Mouse (Mus musculus) R1 (cell line): ENCODE measurements around the gene Gdf1.

ENCODE experiments used
- DNase-seq: peaks from one replicate; pipeline ENCODE4 v3.0.0-alpha.2; 2018; ENCODE audit warnings: low read depth, low spot score

Gene Gdf1

GRCm38 (mm10) chr8:70329124-70329834 lies at the start of gene Gdf1:
Gene Gdf1 (plus strand): TSS chr8:70329817.
- peak; percentile 85 for DNase-seq

GRCm38 (mm10) chr8:70281001-70281400 lies 48.6 kb upstream of the Gdf1 start:
- DNase-seq: no peak

- DNase-seq: peak; percentile 99
These were observed 46.9 kb upstream of the Gdf1 start, which contains the start of gene Homer3 for GRCm38 (mm10) chr8:70282603-70283135. Gene Homer3 (plus strand): TSS chr8:70282827.

- DNase-seq: peak; percentile 33
These were observed 46.2 kb upstream of the Gdf1 start for GRCm38 (mm10) chr8:70283136-70284077.

- DNase-seq: no peak
These were observed 45.2 kb upstream of the Gdf1 start for GRCm38 (mm10) chr8:70284421-70284820.

- DNase-seq: no peak
These were observed 44.3 kb upstream of the Gdf1 start for GRCm38 (mm10) chr8:70285304-70285703.

- peak; percentile 80 for DNase-seq
These were observed 42.9 kb upstream of the Gdf1 start for GRCm38 (mm10) chr8:70286737-70287136.

GRCm38 (mm10) chr8:70293988-70294405 lies 35.6 kb upstream of the Gdf1 start:
- DNase-seq: no peak

GRCm38 (mm10) chr8:70300881-70301280 lies 28.7 kb upstream of the Gdf1 start:
- no peak for DNase-seq

GRCm38 (mm10) chr8:70302358-70302890 lies 27.2 kb upstream of the Gdf1 start, which contains the start of the genes Ddx49 and Cope:
Gene Ddx49 (minus strand): TSS chr8:70302489.
Gene Cope (plus strand): TSS chr8:70302518.
- DNase-seq: peak; percentile 94

GRCm38 (mm10) chr8:70302901-70303300 lies 26.7 kb upstream of the Gdf1 start:
- no peak for DNase-seq

- DNase-seq: peak; percentile 77
These were observed 20.3 kb upstream of the Gdf1 start for GRCm38 (mm10) chr8:70309311-70309710.

- DNase-seq: no peak
These were observed 16.2 kb upstream of the Gdf1 start for GRCm38 (mm10) chr8:70313399-70313798.

- peak; percentile 74 for DNase-seq
These were observed 13.8 kb upstream of the Gdf1 start, which contains the start of gene Cers1 for GRCm38 (mm10) chr8:70315624-70316510. Gene Cers1 (plus strand): TSS chr8:70315775.

GRCm38 (mm10) chr8:70316511-70317504 lies 12.8 kb upstream of the Gdf1 start:
- peak; percentile 97 for DNase-seq

GRCm38 (mm10) chr8:70317872-70318271 lies 11.7 kb upstream of the Gdf1 start:
- no peak for DNase-seq

GRCm38 (mm10) chr8:70323716-70324115 lies 5.9 kb upstream of the Gdf1 start:
- DNase-seq: no peak

GRCm38 (mm10) chr8:70327512-70327911 lies 2.1 kb upstream of the Gdf1 start:
- DNase-seq: no peak
